Mouse (Mus musculus) left cerebral cortex, adult 2 months (tissue): ENCODE measurements at regions not wholly inside any gene's neighbourhood (a gene's known extent, or its start where the extent isn't known, plus 50 kb on each side); places are given as distances from the start of the nearest gene placed in this dataset.
"Not testable (repeated sequence)": the region's sequence is repeated elsewhere in the genome, so short reads cannot be mapped to it uniquely, and the experiment has no call there.

ENCODE experiments used
- DNase-seq, 2 experiments: peaks; one replicate each; pipeline ENCODE4 v3.0.0; 2021 to 2022; ENCODE audit warnings: low spot score in 2 of 2, mixed read lengths in 1 of 2; ENCODE audit errors: extremely low spot score in 1 of 2
- H3K27ac ChIP-seq: fragments of 200-600 bp; 2 replicates; pipeline ENCODE4 v1.8.1; 2022
- H3K4me3 ChIP-seq: fragments of 200-600 bp; 2 replicates; pipeline ENCODE4 v1.8.1; 2022
- CTCF ChIP-seq: fragments of 200-600 bp; IDR thresholded peaks from 2 replicates; pipeline ENCODE4 v1.8.1; 2022; ENCODE audit warnings: antibody characterized with exemption, mild to moderate bottlenecking, moderate library complexity
- intact Hi-C: fragments of 180-260 bp; cut with DNase I; formaldehyde crosslinking; loops from one replicate; pipeline ENCODE4 v1.15.1; 2025

- H3K27ac ChIP-seq: no peak overlapping the region
Measured at GRCm38 (mm10) chr6:31130522-31130921, 171.6 kb upstream of the Klf14 start.

GRCm38 (mm10) chr6:31131716-31132115, 172.8 kb upstream of the Klf14 start:
- no peak overlapping the region for H3K27ac ChIP-seq
- intact Hi-C loops: no loop called here
- H3K4me3 ChIP-seq: no peak overlapping the region
- TF ChIP-seq CTCF: no peak
- no peak for DNase-seq

More at GRCm38 (mm10) chr6:31130522-31130921, 171.6 kb upstream of the Klf14 start:
- intact Hi-C loops: no loop called here
- DNase-seq: no peak
- TF ChIP-seq CTCF: no peak
- no peak overlapping the region for H3K4me3 ChIP-seq

GRCm38 (mm10) chr6:31132396-31133190, 173.7 kb upstream of the Klf14 start:
- no peak for DNase-seq
- no peak overlapping the region for H3K4me3 ChIP-seq
- no peak for TF ChIP-seq CTCF
- intact Hi-C loops: no loop called here
- no peak overlapping the region for H3K27ac ChIP-seq

GRCm38 (mm10) chr6:31133896-31134735, 175.2 kb upstream of the Klf14 start:
- intact Hi-C loops: no loop called here
- no peak for TF ChIP-seq CTCF
- no peak overlapping the region for H3K4me3 ChIP-seq
- no peak overlapping the region for H3K27ac ChIP-seq
- DNase-seq: no peak

GRCm38 (mm10) chr6:31134736-31135077, 175.8 kb upstream of the Klf14 start:
- H3K4me3 ChIP-seq: no peak overlapping the region
- H3K27ac ChIP-seq: 0 out of 2 replicates have a peak overlapping the region, but pooled peaks have one; percentile 30
- TF ChIP-seq CTCF: no peak
- intact Hi-C loops: no loop called here
- DNase-seq: no peak

GRCm38 (mm10) chr6:31135580-31135979, 176.7 kb upstream of the Klf14 start:
- no peak for DNase-seq
- TF ChIP-seq CTCF: no peak
- intact Hi-C loops: no loop called here
- H3K4me3 ChIP-seq: no peak overlapping the region
- H3K27ac ChIP-seq: no peak overlapping the region

GRCm38 (mm10) chr6:31136895-31137294, 178.0 kb upstream of the Klf14 start:
- no peak for DNase-seq
- no peak overlapping the region for H3K27ac ChIP-seq
- intact Hi-C loops: no loop called here
- no peak overlapping the region for H3K4me3 ChIP-seq
- TF ChIP-seq CTCF: peak; percentile 67

- intact Hi-C loops: no loop called here
- H3K4me3 ChIP-seq: no peak overlapping the region
Measured at GRCm38 (mm10) chr6:31137351-31137750, 178.5 kb upstream of the Klf14 start.

GRCm38 (mm10) chr6:31140000-31140399, 181.1 kb upstream of the Klf14 start:
- TF ChIP-seq CTCF: no peak
- intact Hi-C loops: no loop called here
- no peak for DNase-seq
- Histone ChIP-seq H3K27ac (no peak overlapping the region), H3K4me3 (no peak overlapping the region)

More at GRCm38 (mm10) chr6:31137351-31137750, 178.5 kb upstream of the Klf14 start:
- no peak overlapping the region for H3K27ac ChIP-seq
- DNase-seq: no peak
- TF ChIP-seq CTCF: no peak

GRCm38 (mm10) chr6:31140593-31140992, 181.7 kb upstream of the Klf14 start:
- no peak for DNase-seq
- no peak for TF ChIP-seq CTCF
- intact Hi-C loops: no loop called here
- Histone ChIP-seq H3K4me3 (no peak overlapping the region), H3K27ac (peak overlapping the region; percentile 15; the same call in 1 of the 2 replicates)

- Histone ChIP-seq H3K27ac (no peak overlapping the region), H3K4me3 (no peak overlapping the region)
- DNase-seq: no peak
- intact Hi-C loops: no loop called here
- TF ChIP-seq CTCF: no peak
Measured at GRCm38 (mm10) chr6:31141486-31141885, 182.6 kb upstream of the Klf14 start.

- H3K4me3 ChIP-seq, H3K27ac ChIP-seq, DNase-seq, intact Hi-C loops: not testable (repeated sequence)
Measured at GRCm38 (mm10) chr6:31142479-31143007, 183.7 kb upstream of the Klf14 start.
